Mouse (Mus musculus) lung, postnatal 10 days (tissue): ENCODE data around the gene Sptbn4.

Experiments used
- DNase-seq: peaks from one replicate; pipeline ENCODE4 v3.0.0; 2021

Gene Sptbn4

GRCm38 (mm10) chr7:27339114-27339513 is 108.4 kb downstream of the Sptbn4 start:
- no peak for DNase-seq

- peak; percentile 55 for DNase-seq
Measured at GRCm38 (mm10) chr7:27337175-27337853, 110.2 kb downstream of the Sptbn4 start, which contains the start of gene Ltbp4. TSS of gene Ltbp4 (minus strand) at chr7:27337692.

DNA sequence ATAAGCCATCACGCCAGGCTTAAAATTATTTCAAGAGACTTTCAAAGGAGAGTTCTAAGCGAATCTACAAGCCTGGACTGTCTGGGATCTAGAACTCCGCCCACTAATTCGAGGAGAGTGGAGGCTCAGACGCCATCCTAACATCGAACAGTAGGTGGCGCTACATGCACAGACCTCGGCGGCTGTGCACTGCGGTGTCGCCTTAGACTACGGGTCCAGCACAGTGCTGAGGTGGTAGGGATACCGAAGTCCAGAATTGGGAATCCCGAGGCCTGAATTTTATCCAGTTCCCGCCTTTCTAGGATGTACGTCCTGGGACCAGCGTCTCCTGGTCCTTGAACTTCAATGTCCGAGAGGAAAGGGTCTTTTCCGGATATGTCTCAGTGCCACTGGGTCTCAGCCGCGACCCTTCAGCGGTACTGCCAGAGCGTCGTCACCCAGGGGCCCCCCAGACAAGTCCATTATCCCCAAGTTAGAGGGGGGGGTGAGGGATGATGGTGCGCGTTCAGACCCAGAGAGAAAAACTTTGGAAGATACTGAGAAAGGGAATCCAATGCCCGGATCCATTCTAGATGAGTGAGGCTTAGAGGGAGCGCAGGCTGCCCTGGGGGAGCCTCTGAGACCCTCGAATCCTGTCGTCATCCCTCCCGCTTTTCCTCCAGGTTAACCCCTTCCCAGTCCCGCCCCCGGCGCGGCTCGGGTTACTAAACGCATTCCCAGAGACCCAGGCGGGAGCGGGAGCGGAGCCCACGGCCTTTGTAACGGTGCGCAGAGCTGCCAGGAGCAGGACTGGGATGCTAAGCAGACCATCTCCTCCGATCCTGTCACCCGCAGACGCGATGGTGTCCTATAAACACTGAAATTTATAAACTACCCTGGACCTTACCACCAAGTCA is 111.3 kb downstream of the Sptbn4 start:
- peak; percentile 95 for DNase-seq

- DNase-seq = peak; percentile 36
Measured at GRCm38 (mm10) chr7:27335011-27335720, 112.3 kb downstream of the Sptbn4 start.

GRCm38 (mm10) chr7:27334405-27334911 is 113.0 kb downstream of the Sptbn4 start:
- DNase-seq = peak; percentile 82

GRCm38 (mm10) chr7:27333316-27333941 is 114.1 kb downstream of the Sptbn4 start:
- DNase-seq = peak; percentile 54

GRCm38 (mm10) chr7:27332353-27333199 is 114.9 kb downstream of the Sptbn4 start:
- peak; percentile 94 for DNase-seq

DNA sequence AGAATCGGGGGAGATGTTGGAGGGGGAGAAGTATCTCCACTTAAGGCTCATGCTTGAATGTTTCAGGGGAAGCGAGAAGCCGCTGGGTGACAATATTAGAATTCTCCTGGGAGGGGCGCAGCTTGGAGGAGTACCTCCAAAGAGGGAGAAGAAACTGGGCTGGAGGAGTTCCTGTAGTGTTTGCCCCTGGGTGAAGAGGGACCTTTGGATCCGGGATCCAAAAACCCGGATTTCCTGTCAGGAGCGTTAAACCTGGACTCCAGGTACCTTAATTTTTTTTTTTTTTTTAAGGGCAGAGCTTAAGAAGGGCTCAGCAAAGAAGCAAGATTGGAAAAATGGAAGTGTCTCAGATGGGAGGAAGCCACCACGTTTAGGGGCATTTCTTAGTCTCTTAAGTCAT is 115.6 kb downstream of the Sptbn4 start:
- DNase-seq = peak; percentile 63

- peak; percentile 81 for DNase-seq
Measured at GRCm38 (mm10) chr7:27331541-27331851, 116.0 kb downstream of the Sptbn4 start.

GRCm38 (mm10) chr7:27330709-27331540 is 116.6 kb downstream of the Sptbn4 start:
- DNase-seq = peak; percentile 99

GRCm38 (mm10) chr7:27329981-27330380 is 117.5 kb downstream of the Sptbn4 start:
- no peak for DNase-seq

DNA sequence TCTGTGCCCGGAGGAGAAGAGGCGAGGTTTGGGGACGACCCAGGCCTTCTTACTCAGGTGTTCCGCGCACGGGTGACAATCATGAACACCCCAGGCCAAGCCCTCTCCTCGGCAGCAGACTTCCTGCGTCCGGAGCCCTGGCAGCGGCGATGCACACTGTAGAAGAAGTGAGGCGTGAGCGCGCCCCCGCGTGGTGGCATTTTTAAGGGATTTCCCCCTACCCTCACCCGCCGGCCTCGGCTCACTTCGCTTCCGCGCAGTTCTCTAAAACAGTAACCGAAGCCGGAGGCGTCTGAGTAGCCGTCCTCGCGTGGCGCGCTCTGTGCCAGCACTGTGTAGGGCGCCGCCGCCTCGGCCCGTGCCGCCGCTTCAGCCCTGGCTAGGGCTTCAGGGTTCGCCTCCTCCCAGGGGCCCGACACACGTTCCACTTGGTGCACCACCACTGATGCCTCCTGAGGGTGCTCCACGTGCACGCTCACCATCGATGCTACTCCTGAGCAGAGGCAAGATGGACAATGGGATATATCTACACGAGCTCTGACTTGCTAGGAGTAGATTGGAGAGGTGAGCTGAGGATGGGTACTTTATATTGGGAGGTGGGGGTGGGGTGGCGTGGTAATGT is 118.0 kb downstream of the Sptbn4 start:
- DNase-seq = peak; percentile 93

- peak; percentile 56 for DNase-seq
Measured at GRCm38 (mm10) chr7:27328648-27329047, 118.8 kb downstream of the Sptbn4 start.

GRCm38 (mm10) chr7:27328161-27328560 is 119.3 kb downstream of the Sptbn4 start:
- DNase-seq = no peak

DNA sequence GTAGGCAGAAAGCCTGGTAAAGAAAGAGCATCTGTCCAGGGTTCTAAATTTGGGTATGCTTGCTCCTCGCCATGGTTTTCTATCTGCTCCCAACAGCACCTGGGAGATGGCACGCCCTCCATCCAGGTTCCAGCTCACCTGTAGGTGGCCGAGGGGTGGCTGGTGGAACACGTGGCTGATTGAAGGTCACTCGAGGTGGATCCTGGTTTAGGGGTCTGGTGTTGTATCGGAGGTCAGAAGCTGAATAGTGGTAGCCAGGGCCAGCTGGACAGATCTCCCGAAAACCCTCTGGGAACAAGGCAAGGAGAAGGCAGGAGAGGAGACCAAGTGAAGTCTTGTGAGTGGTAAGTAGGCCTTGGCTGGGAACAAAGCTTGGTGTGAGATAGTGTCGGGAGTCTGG is 120.0 kb downstream of the Sptbn4 start:
- no peak for DNase-seq

DNA sequence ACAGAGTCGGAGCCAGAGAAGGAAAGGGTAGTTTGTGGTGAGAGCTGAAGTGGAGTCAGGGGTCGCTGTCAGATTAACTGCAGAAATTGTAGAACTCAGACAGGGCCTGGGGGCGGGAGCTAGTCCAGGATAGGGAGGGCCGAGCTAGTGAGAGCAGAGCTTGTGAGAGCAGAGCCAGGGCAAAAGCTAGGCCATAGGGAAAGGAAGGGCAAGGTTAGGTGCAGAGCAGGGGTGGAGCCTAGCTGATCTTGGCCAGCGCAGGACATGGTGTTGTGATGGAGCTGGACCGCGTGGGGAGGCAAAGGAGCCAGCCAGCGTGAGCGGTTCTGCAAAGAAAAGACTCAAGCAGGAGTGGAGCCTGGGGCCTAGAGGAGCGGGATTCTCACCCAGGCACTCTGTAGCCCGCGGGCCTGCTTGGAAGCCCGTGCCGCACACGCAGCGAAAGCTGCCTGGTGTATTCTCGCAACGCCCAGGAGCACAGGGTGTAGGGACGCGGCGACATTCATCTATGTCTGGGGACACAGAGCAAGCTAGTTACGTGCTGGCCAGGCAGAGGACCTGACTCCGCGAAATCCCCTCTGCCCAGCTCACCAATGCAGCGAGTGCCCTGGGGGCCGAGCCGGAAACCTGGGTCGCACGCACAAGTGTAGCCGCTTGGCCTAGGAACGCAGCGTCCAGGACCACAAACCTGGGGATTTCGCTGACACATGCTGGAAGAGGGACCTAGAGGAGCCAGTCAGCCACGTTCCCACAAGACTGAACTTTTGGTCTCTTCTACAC is 121.2 kb downstream of the Sptbn4 start:
- DNase-seq = peak; percentile 69

DNA sequence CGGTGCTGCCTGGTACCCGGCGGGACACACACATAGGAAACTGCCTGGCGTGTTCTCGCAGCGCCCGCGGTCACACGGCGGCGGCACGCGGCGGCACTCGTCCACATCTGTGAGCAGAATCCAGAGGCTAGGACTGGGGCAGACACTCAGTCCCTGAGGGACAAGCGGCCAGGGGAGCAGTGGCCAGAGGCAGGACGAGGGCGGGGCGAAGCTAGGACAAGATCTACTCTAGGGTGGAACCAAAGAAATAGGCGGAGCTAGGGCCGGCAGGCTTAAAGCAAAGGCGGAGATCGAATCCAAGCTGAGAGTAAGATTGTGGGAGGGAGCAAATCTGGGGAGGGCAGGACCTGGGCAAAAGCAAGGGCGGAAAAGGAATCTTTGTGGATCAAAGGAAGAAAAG is 121.8 kb downstream of the Sptbn4 start:
- DNase-seq = peak; percentile 91

- DNase-seq = no peak
Measured at GRCm38 (mm10) chr7:27324928-27325327, 122.6 kb downstream of the Sptbn4 start.

GRCm38 (mm10) chr7:27324161-27324560 is 123.3 kb downstream of the Sptbn4 start:
- no peak for DNase-seq

DNA sequence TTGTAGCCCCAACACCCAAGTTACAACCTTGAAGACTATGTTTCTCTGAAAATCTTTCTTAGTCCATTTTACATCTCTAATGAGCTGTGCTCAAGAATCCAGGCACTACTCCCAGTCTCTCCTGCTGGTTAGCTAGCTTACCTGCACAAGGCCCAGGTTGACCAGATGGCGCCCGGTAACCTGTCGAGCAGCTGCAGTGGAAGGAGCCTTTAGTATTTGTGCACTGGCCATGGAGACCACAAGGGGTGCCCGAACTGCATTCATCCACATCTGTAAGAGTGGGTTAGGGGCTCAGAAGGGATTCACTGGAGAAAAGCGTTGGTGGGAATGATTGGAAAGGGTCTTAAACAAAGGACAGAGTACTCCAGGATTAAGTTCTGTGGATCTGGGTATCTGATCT is 124.5 kb downstream of the Sptbn4 start:
- no peak for DNase-seq
